Mouse (Mus musculus): ENCODE results near the gene Baiap2l1.

DNA sequence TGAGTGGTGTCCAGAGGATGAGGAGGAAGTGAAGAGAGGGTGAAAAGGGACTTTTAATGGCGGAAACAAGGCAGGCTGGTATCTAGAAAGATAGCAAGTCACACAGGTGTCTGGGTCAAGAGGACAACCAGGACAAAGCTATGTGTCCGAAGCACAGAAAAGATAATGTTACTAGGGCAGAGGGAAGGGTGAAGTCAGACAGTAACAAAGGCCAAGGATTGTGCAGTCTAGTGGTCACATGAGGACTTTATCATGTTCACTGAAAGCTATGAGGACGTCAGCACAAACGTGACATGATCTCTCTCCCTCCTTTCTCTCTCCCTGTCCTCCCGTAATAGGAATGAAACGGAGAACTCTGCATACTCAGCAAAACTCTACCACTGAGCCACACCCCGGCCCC is 22.8 kb upstream of the Baiap2l1 start:
- no peak for TF ChIP-seq CTCF (IDR thresholded peaks at IDR 0.05; ENCODE audit: borderline replicate concordance, insufficient read depth, low read length)
- no peak for TF ChIP-seq POLR2A (IDR thresholded peaks at IDR 0.05; ENCODE audit: low read depth, low read length)
